Mouse (Mus musculus) limb, embryonic 12.5 days (tissue): ENCODE data around the gene Cul5. TPM values are rescaled to one million over a fixed set of nuclear protein-coding genes. Genes with fewer than 3 reads are reported as not detected.

Source experiments
- ATAC-seq: fragments of 200-750 bp; cut with Nextera tagmentation; 2 replicates; pipeline ENCODE4 v1.8.0; 2017; ENCODE audit warnings: low read depth, moderate TSS enrichment; ENCODE audit not compliant: insufficient number of reproducible peaks, insufficient read depth, low FRiP score, low TSS enrichment
- H3K27ac ChIP-seq: fragments of 300-500 bp; sonication (generic); 2 replicates; pipeline ENCODE4 v1.5.1; 2016; ENCODE audit warnings: mild to moderate bottlenecking, moderate library complexity
- H3K27me3 ChIP-seq: fragments of 300-500 bp; sonication (generic); 2 replicates; pipeline ENCODE4 v1.6.1; 2016; ENCODE audit warnings: mild to moderate bottlenecking, moderate library complexity
- H3K36me3 ChIP-seq: fragments of 300-500 bp; sonication (generic); 2 replicates; pipeline ENCODE4 v1.6.1; 2016; ENCODE audit warnings: mild to moderate bottlenecking, moderate library complexity
- H3K4me1 ChIP-seq: fragments of 300-500 bp; sonication (generic); replicated peaks from 2 replicates; pipeline ENCODE4 v1.6.1; 2016
- H3K4me2 ChIP-seq: fragments of 300-500 bp; sonication (generic); 2 replicates; pipeline ENCODE4 v1.6.1; 2016; ENCODE audit warnings: mild to moderate bottlenecking, moderate library complexity
- H3K4me3 ChIP-seq: fragments of 300-500 bp; sonication (generic); replicated peaks from 2 replicates; pipeline ENCODE4 v1.5.1; 2016; ENCODE audit warnings: mild to moderate bottlenecking
- H3K9ac ChIP-seq: fragments of 300-500 bp; sonication (generic); replicated peaks from 2 replicates; pipeline ENCODE4 v1.6.1; 2016; ENCODE audit warnings: mild to moderate bottlenecking, moderate library complexity
- H3K9me3 ChIP-seq: fragments of 300-500 bp; sonication (generic); 2 replicates; pipeline ENCODE4 v1.6.1; 2016; ENCODE audit warnings: mild to moderate bottlenecking, moderate library complexity
- WGBS: fragments of 180-500 bp; shearing (Covaris S2); methylation state at CpG from one replicate; pipeline ENCODE4 v1.1.7; 2016; 5-methylcytosine and 5-hydroxymethylcytosine counted together
- polyA plus RNA-seq: library from polyadenylated mRNA; unstranded; fragments of >200 nt; fragmentation: Nextera tagmentation; extraction: Ambion mirVana; gene quantifications from 2 replicates; pipeline ENCODE4 v1.2.1, GENCODE M21; 2016

Cul5 gene
- polyA plus RNA-seq, 1 experiment from 2014 or later, result 47.2 TPM

GRCm38 (mm10) chr9:53607192-53607591 lies 62.6 kb downstream of the Cul5 start:
- H3K9me3 ChIP-seq, result no peaks in the 10 kb centered on the region
- no peaks in the 10 kb centered on the region for H3K27me3 ChIP-seq
- WGBS, result 95% methylated on average over 3 of the region's 3 CpGs
- ATAC-seq, result no peak
- H3K27ac ChIP-seq, result no peak overlapping the region
- H3K9ac ChIP-seq, result no peak overlapping the region
- H3K36me3 ChIP-seq, result peaks cover under 1% of the 10 kb centered on the region; the same call in 1 of the 2 replicates
- H3K4me1 ChIP-seq, result peaks cover 8% of the 10 kb centered on the region; the same call in 1 of the 2 replicates
- H3K4me3 ChIP-seq, result no peak overlapping the region
- H3K4me2 ChIP-seq, result no peak overlapping the region

- no peaks in the 10 kb centered on the region for H3K27me3 ChIP-seq
- no peaks in the 10 kb centered on the region for H3K9me3 ChIP-seq
- peaks cover 8% of the 10 kb centered on the region; the same call in 1 of the 2 replicates for H3K4me1 ChIP-seq
- H3K4me3 ChIP-seq, result no peak overlapping the region
- H3K9ac ChIP-seq, result no peak overlapping the region
- H3K36me3 ChIP-seq, result peaks cover 3% of the 10 kb centered on the region; the same call in 1 of the 2 replicates
- ATAC-seq, result no peak
- no peak overlapping the region for H3K4me2 ChIP-seq
- WGBS, result 91% methylated on average over 5 of the region's 5 CpGs
- no peak overlapping the region for H3K27ac ChIP-seq
Observed at GRCm38 (mm10) chr9:53604954-53605353, 64.9 kb downstream of the Cul5 start.

GRCm38 (mm10) chr9:53603849-53604248 lies 66.0 kb downstream of the Cul5 start:
- no peak overlapping the region for H3K27ac ChIP-seq
- no peak overlapping the region for H3K4me2 ChIP-seq
- no peaks in the 10 kb centered on the region for H3K9me3 ChIP-seq
- no peaks in the 10 kb centered on the region for H3K27me3 ChIP-seq
- ATAC-seq, result no peak
- H3K4me3 ChIP-seq, result no peak overlapping the region
- no peak overlapping the region for H3K9ac ChIP-seq
- H3K36me3 ChIP-seq, result peaks cover 3% of the 10 kb centered on the region; the same call in 1 of the 2 replicates
- WGBS, result 85% methylated on average over 3 of the region's 3 CpGs
- H3K4me1 ChIP-seq, result no peaks in the 10 kb centered on the region

GRCm38 (mm10) chr9:53603384-53603783 lies 66.4 kb downstream of the Cul5 start:
- no peaks in the 10 kb centered on the region for H3K27me3 ChIP-seq
- 89% methylated on average over 1 of the region's 1 CpGs for WGBS
- H3K4me3 ChIP-seq, result no peak overlapping the region
- no peak overlapping the region for H3K27ac ChIP-seq
- H3K9ac ChIP-seq, result no peak overlapping the region
- H3K36me3 ChIP-seq, result peaks cover 3% of the 10 kb centered on the region; the same call in 1 of the 2 replicates
- no peaks in the 10 kb centered on the region for H3K4me1 ChIP-seq
- no peak overlapping the region for H3K4me2 ChIP-seq
- no peak for ATAC-seq
- no peaks in the 10 kb centered on the region for H3K9me3 ChIP-seq

GRCm38 (mm10) chr9:53601541-53601940 lies 68.3 kb downstream of the Cul5 start:
- no peak for ATAC-seq
- Histone ChIP-seq H3K4me1 (no peaks in the 10 kb centered on the region), H3K9ac (no peak overlapping the region), H3K9me3 (no peaks in the 10 kb centered on the region), H3K4me3 (no peak overlapping the region), H3K4me2 (no peak overlapping the region), H3K27ac (no peak overlapping the region), H3K27me3 (no peaks in the 10 kb centered on the region), H3K36me3 (peaks cover 3% of the 10 kb centered on the region; the same call in 1 of the 2 replicates)
- WGBS, result 91% methylated on average over 2 of the region's 2 CpGs

- Histone ChIP-seq H3K36me3 (peaks cover 19% of the 10 kb centered on the region), H3K27me3 (no peaks in the 10 kb centered on the region), H3K9me3 (no peaks in the 10 kb centered on the region), H3K27ac (no peak overlapping the region), H3K4me2 (no peak overlapping the region), H3K4me3 (no peak overlapping the region), H3K9ac (no peak overlapping the region), H3K4me1 (no peaks in the 10 kb centered on the region)
- 77% methylated on average over 6 of the region's 6 CpGs for WGBS
- no peak for ATAC-seq
Observed at GRCm38 (mm10) chr9:53598631-53599030, 71.2 kb downstream of the Cul5 start.

GRCm38 (mm10) chr9:53596971-53597600 lies 72.7 kb downstream of the Cul5 start:
- Histone ChIP-seq H3K4me2 (no peak overlapping the region), H3K4me3 (no peak overlapping the region), H3K27me3 (no peaks in the 10 kb centered on the region), H3K9me3 (no peaks in the 10 kb centered on the region), H3K27ac (no peak overlapping the region), H3K4me1 (no peaks in the 10 kb centered on the region), H3K9ac (no peak overlapping the region), H3K36me3 (peaks cover 28% of the 10 kb centered on the region)
- no peak for ATAC-seq
- 92% methylated on average over 4 of the region's 4 CpGs for WGBS

GRCm38 (mm10) chr9:53594764-53595163 lies 75.0 kb downstream of the Cul5 start:
- Histone ChIP-seq H3K27me3 (no peaks in the 10 kb centered on the region), H3K9me3 (no peaks in the 10 kb centered on the region), H3K4me1 (no peaks in the 10 kb centered on the region), H3K27ac (no peak overlapping the region), H3K4me2 (no peak overlapping the region), H3K4me3 (no peak overlapping the region), H3K9ac (no peak overlapping the region), H3K36me3 (peaks cover 31% of the 10 kb centered on the region)
- 13% methylated on average over 3 of the region's 3 CpGs for WGBS
- no peak for ATAC-seq

- H3K27ac ChIP-seq, result no peak overlapping the region
- H3K4me1 ChIP-seq, result no peaks in the 10 kb centered on the region
- peaks cover 75% of the 10 kb centered on the region for H3K36me3 ChIP-seq
Observed at GRCm38 (mm10) chr9:53581870-53582269, 87.9 kb downstream of the Cul5 start.

GRCm38 (mm10) chr9:53575721-53576120 lies 94.1 kb downstream of the Cul5 start:
- Histone ChIP-seq H3K4me1 (no peaks in the 10 kb centered on the region), H3K9ac (no peak overlapping the region), H3K4me3 (no peak overlapping the region), H3K4me2 (no peak overlapping the region), H3K36me3 (peaks cover 61% of the 10 kb centered on the region), H3K27ac (no peak overlapping the region), H3K27me3 (no peaks in the 10 kb centered on the region), H3K9me3 (no peaks in the 10 kb centered on the region)
- 90% methylated on average over 5 of the region's 5 CpGs for WGBS
- no peak for ATAC-seq

More at GRCm38 (mm10) chr9:53581870-53582269, 87.9 kb downstream of the Cul5 start:
- no peak for ATAC-seq
- H3K27me3 ChIP-seq, result no peaks in the 10 kb centered on the region
- no peak overlapping the region for H3K9ac ChIP-seq
- 86% methylated on average over 4 of the region's 4 CpGs for WGBS
- H3K9me3 ChIP-seq, result no peaks in the 10 kb centered on the region
- no peak overlapping the region for H3K4me3 ChIP-seq
- no peak overlapping the region for H3K4me2 ChIP-seq

GRCm38 (mm10) chr9:53572516-53573307 lies 97.1 kb downstream of the Cul5 start:
- Histone ChIP-seq H3K27ac (no peak overlapping the region), H3K9me3 (no peaks in the 10 kb centered on the region), H3K36me3 (peaks cover 63% of the 10 kb centered on the region), H3K27me3 (no peaks in the 10 kb centered on the region), H3K4me3 (no peak overlapping the region), H3K4me1 (no peaks in the 10 kb centered on the region), H3K4me2 (no peak overlapping the region), H3K9ac (no peak overlapping the region)
- ATAC-seq, result no peak
- 93% methylated on average over 7 of the region's 7 CpGs for WGBS
